Mouse (Mus musculus) frontal cortex, postnatal 36 days (tissue): ENCODE results near the gene Cep131.

Source experiments
- DNase-seq, 2 experiments: peaks; one replicate each; pipeline ENCODE4 v3.0.0; 2022; ENCODE audit warnings: low spot score in 2 of 2

Cep131 gene

DNA sequence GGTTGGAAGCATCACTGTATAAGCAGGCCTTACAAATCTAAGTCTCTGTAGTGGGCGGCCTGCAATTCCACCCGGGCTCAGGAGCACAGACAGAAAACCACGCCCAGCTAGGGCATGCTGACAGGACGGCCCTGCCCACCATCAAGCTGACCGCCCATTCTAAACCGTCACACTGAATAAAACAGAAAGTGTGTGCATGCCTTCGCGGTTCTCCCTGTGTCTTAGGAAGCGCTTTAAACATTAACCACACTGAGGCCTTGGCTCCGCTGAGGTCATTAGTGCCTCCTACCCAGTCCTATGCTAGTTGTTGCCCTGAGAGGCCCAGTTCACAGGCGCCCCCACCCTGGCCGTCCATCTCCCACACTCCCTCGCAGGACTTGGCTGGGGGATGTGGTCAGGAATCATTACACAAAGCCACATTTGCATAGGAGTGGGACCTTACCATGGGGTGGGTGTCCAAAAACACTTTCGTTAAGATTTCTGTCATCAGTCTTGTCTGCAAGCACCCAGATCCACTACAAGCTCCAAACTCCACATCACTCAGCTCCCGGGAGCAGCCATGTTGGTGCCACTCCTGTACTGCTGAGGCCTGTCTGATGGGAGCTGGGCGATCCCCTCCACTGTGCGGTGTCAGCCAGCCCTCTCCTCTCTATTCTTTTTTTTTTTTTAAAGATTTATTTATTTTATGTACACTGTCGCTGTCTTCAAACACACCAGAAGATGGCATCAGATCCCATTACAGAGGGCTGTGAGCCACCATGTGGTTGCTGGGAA lies 58.1 kb downstream of the Cep131 start:
- no peak for DNase-seq

DNA sequence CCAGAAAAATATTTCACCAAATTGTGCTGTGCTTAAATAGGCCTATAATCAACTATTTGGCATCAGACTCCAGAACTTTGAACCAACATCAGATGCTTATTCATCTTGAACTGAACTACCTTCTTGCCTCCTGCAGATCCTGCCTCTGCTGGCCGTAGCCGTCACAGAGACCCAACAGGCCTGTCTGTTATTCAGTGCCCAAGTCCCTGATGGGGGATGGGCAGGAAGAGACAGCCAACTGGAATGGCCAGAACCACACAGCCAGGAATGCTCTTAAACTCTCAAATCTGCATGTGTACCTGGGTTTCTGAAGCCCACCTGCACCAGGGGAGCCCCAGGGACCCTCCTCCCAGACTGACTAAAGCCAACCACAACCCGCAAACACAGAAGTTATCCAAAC lies 59.7 kb downstream of the Cep131 start:
- no peak for DNase-seq

DNA sequence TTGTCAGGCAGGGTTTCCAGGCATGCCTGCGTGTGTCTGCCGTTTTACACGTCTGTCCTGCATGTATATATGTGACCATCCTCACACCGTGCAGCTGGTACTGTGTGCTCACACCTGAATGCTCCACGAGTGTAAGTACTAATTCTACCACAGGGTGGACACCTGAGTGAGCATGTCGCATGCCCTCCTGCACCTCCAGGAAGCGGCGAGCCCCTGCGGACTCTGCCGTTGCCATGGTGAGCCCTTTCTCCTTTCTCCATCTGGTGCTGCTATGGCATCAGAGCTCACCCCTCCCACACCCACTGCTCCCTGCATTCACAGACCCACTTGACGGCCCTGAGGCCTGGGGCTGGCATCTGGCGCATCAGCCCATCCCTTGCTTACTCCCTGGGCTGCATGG lies 63.8 kb downstream of the Cep131 start:
- no peak for DNase-seq

DNA sequence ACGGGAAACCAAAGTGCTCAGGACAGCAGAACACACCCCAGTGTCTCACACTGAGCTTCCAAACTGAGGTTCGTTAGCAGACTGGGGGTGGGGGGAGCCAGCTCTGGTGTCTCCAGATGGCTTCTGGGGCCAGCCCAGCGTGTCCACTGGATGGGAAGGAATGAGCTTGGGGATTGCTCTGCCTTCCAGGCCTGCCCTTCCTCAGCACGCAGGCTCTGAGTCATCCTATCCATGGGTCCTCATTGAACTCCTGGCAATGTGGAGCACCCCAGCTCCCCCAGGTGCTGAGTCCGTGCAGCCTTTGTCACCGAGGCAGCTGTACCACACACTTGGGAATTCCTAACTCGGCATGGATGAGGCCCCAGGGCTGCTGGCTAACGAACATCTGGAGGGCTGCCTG lies 64.4 kb downstream of the Cep131 start:
- DNase-seq: no peak

DNA sequence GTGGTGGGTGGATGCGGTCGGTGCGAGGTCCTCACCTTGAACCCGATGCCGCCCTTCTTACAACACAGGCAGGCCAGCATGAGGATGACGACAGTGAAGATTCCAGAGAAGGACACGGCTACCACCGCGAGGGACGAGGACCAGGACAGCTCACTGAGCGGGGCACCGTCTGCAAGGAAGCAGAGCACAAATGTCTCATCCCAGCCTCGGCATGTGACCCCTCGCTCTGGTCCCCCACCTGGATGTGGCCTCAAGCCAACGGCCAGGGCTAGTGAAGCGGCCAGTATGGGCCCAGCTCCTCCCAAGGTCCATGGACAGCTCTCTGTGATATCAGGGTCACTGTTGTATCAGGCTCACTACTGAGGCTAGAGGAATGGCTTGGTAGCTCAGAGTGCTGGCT lies 65.3 kb downstream of the Cep131 start:
- DNase-seq: no peak

DNA sequence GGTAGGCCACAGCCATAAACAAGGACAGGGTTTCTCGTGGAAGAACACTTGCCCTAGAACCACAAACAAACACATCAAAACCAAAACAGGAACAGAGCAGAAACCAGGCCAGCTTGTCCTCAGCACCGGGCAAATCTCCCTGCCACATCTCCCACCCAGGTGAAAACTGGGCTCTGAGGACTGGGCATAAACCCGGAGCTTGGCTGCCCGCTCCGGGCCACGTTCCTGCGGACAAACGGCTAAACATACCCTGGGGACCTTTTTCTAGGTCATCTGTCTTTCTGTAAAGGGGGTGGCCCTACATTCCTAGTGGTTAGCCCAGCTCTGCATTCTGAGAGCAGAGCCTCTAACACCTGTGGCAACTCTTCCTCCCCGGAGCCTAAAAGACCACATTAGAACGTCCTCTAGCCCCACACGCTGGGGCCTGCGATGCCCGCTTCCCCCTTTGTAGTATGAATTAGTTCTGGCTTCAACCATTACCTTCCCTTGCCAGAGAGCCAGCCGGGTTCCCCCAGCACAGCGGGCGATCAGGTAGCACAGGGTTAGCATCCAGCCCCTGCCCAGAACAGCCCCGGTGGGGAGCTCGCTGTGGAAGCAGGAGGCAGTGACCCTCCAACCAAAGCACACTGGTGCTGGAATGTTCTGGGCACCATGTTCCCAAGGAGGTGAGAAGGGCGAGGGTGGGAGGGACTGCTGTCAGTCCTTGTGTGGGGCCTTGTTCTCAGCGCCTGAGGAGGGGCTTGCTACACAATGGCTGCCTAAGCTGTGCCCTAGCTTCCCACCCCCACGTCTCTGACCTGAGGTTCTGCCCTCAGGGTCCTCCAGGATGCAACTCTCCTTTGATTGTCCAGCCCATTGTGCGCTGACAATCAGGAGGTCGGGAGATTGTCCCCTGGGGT lies 66.8 kb downstream of the Cep131 start:
- DNase-seq: no peak

DNA sequence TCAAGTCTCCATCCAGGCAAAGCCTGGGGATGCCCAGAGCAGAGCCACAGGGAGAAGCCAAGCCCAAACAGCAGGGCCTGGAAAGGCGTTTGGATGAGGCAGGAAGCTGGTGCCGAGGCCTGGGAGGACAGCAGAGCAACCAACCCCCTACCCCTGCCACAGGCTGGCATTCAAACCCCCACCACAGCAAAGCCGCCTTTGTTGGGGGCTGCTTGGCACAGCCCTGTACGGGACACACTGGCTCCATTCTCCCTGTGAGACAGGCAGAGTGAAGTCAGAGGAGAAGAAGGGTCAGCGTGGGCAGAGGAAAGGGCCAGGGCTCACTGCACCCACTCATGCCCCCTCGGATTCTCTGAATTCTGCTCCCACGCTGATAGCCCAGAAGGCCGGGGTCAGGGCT lies 69.6 kb downstream of the Cep131 start:
- no peak for DNase-seq

DNA sequence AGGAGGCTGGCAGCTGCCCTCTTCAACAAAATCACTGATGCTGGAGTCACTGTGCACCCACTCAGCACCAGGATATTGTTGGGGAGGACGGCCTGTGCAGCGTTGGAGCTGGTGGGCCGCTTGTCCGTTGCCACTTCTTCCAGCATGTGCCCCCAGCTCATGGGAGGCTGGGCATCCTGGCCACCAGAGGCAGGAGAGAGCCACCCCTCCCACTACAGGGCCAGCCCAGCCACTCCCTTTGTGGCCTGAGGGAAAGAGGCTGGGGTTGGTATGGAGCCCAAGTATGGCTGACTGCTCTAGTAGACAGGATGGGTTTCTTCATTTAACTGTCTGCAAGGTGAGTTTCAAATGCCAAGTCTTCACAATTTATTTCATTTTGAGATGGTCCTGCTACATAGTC lies 71.9 kb downstream of the Cep131 start:
- no peak for DNase-seq
